ENCODE assay signal across 9 mouse cellular contexts in genomic region chr19:57274717-57275116, GRCm38 (mm10). TPM values are rescaled to one million over a fixed set of nuclear protein-coding genes. Genes with fewer than 3 reads are reported as not detected.
DNase-seq lines count a peak whose midpoint lies in the region; ATAC-seq and TF ChIP-seq lines count a peak whose summit lies in the region.
"Had no signal": no experiment of that assay in that cellular context is flagged by ENCODE, and none has a peak within 500 bp of the region (broad histone marks: within the 10 kb centered on the region; RNA-seq: fewer than 3 reads in every experiment).

No protein-coding gene starts in this region.

- no peak for TF ChIP-seq EP300 in heart, adult 2 months (IDR thresholded peaks at IDR 0.05; ENCODE audit: insufficient read depth, low read depth, low read length)

- peak in 1 of 2 experiments; percentile 55 for DNase-seq in heart, adult 2 months
- no peak for DNase-seq in heart, postnatal 36 days
- DNase-seq in cerebellum, adult 9-11 months = peak; percentile 74
- DNase-seq in hindbrain, postnatal 0 days (ENCODE audit: low spot score) = no peak
- no peak for DNase-seq in gastrocnemius, postnatal 25 days
- no peak for DNase-seq in gastrocnemius, adult 18-20 months (ENCODE audit: low spot score)

- no peaks in the 10 kb centered on the region for H3K9me3 ChIP-seq in hindbrain, postnatal 0 days (ENCODE audit: low read length)
- no peaks in the 10 kb centered on the region for H3K9me3 ChIP-seq in liver, embryonic 15.5 days (replicated peaks)
- H3K9me3 ChIP-seq in stomach, embryonic 15.5 days = no peaks in the 10 kb centered on the region
- H3K9me3 ChIP-seq: G1E had no signal

- H3K4me1 ChIP-seq in heart, adult 2 months (ENCODE audit: control insufficient read depth, insufficient read depth, low read length) = peaks cover 33% of the 10 kb centered on the region
- peaks cover 9% of the 10 kb centered on the region; the same call in 1 of the 2 replicates for H3K4me1 ChIP-seq in hindbrain, postnatal 0 days (ENCODE audit: insufficient read depth, low read length)
- H3K4me1 ChIP-seq in liver, embryonic 15.5 days (replicated peaks) = peaks cover 23% of the 10 kb centered on the region; the same call in 1 of the 2 replicates
- peaks cover 26% of the 10 kb centered on the region for H3K4me1 ChIP-seq in stomach, embryonic 15.5 days

- H3K4me2 ChIP-seq in hindbrain, postnatal 0 days (ENCODE audit: low read depth, low read length) = peak overlapping the region; percentile 43
- peak overlapping the region; percentile 40 for H3K4me2 ChIP-seq in liver, embryonic 15.5 days
- H3K4me2 ChIP-seq in stomach, embryonic 15.5 days = peak overlapping the region; percentile 45

- ATAC-seq in hindbrain, postnatal 0 days = no peak; the same call in 1 of the 2 replicates
- ATAC-seq in liver, embryonic 15.5 days (ENCODE audit: insufficient read depth) = peak; percentile 37; the same call in 1 of the 2 replicates
- peak; percentile 4; the same call in 1 of the 2 replicates for ATAC-seq in stomach, embryonic 15.5 days (ENCODE audit: insufficient read depth, low FRiP score, low read depth)

- H3K27ac ChIP-seq in heart, adult 2 months = peak overlapping the region; percentile 91
- no peak overlapping the region for H3K27ac ChIP-seq in hindbrain, postnatal 0 days
- peak overlapping the region; percentile 76 for H3K27ac ChIP-seq in liver, embryonic 15.5 days (replicated peaks)
- H3K27ac ChIP-seq in stomach, embryonic 15.5 days = peak overlapping the region; percentile 78

- intact Hi-C loops in heart, adult 2 months (cut with DNase I) = no loop called here
- intact Hi-C loops in heart, postnatal 36 days (cut with DNase I) = no loop called here

- H3K36me3 ChIP-seq in heart, adult 2 months (ENCODE audit: control insufficient read depth, insufficient read depth, low read length) = peaks cover 23% of the 10 kb centered on the region
- H3K36me3 ChIP-seq in hindbrain, postnatal 0 days (ENCODE audit: insufficient read depth, low read length) = no peaks in the 10 kb centered on the region
- no peaks in the 10 kb centered on the region for H3K36me3 ChIP-seq in liver, embryonic 15.5 days (replicated peaks)
- H3K36me3 ChIP-seq in stomach, embryonic 15.5 days = no peaks in the 10 kb centered on the region
- H3K36me3 ChIP-seq: G1E had no signal

- WGBS in heart, adult 2 months = 35% methylated on average over 6 of the region's 6 CpGs
- WGBS in hindbrain, postnatal 0 days = 20% methylated on average over 6 of the region's 6 CpGs
- WGBS in liver, embryonic 15.5 days (ENCODE audit: insufficient replicate concordance) = 39% methylated on average over 6 of the region's 6 CpGs
- WGBS in stomach, embryonic 15.5 days = 28% methylated on average over 6 of the region's 6 CpGs

- no peak for TF ChIP-seq CTCF in heart, adult 2 months (IDR thresholded peaks at IDR 0.05)
- no peak for TF ChIP-seq CTCF in hindbrain, postnatal 0 days (IDR thresholded peaks at IDR 0.05; ENCODE audit: low read depth)

- H3K4me3 ChIP-seq in heart, adult 2 months = peak overlapping the region; percentile 15; the same call in 1 of the 2 replicates
- 0 out of 2 replicates have a peak overlapping the region, but pooled peaks have one; percentile 0 for H3K4me3 ChIP-seq in hindbrain, postnatal 0 days (ENCODE audit: low read length)
- H3K4me3 ChIP-seq in liver, embryonic 15.5 days (replicated peaks) = no peak overlapping the region; the same call in 1 of the 2 replicates
- peak overlapping the region; percentile 13 for H3K4me3 ChIP-seq in stomach, embryonic 15.5 days (replicated peaks)

- TF ChIP-seq POLR2A in heart, adult 2 months (IDR thresholded peaks at IDR 0.05; ENCODE audit: insufficient read depth, low read depth, low read length) = no peak

- H3K27me3 ChIP-seq in heart, adult 2 months (ENCODE audit: control insufficient read depth, insufficient read depth, low read length) = no peaks in the 10 kb centered on the region
- H3K27me3 ChIP-seq in hindbrain, postnatal 0 days (ENCODE audit: insufficient read depth, low read length) = no peaks in the 10 kb centered on the region
- H3K27me3 ChIP-seq in liver, embryonic 15.5 days = no peaks in the 10 kb centered on the region
- H3K27me3 ChIP-seq in stomach, embryonic 15.5 days (replicated peaks) = no peaks in the 10 kb centered on the region

- peak overlapping the region; percentile 71 for H3K9ac ChIP-seq in heart, adult 2 months (ENCODE audit: low read depth, low read length)
- H3K9ac ChIP-seq in hindbrain, postnatal 0 days (replicated peaks; ENCODE audit: low read length) = no peak overlapping the region
- H3K9ac ChIP-seq in liver, embryonic 15.5 days = no peak overlapping the region
- no peak overlapping the region for H3K9ac ChIP-seq in stomach, embryonic 15.5 days

- peaks cover 2% of the 10 kb centered on the region; the same call in 1 of the 2 replicates for H3K79me2 ChIP-seq in heart, adult 2 months (replicated peaks; ENCODE audit: control insufficient read depth, insufficient read depth, low read length)

RNA-seq across cellular contexts. Expression of gene Ablim1, which starts 40.0 kb away (rescaled TPM):
- total RNA-seq in heart, adult 2 months (2021) = 100 to 1,000 TPM; 418 to 454 TPM
- 101 and 165 TPM in 2 replicates for polyA plus RNA-seq in heart, adult 2 months (2012; rRNA removed)
- 100 to 1,000 TPM; 423 to 468 TPM for total RNA-seq in heart, postnatal 36 days (2021)
- 71.7 and 110 TPM in 2 replicates for total RNA-seq in hindbrain, postnatal 0 days (2014; rRNA removed)
- polyA plus RNA-seq in hindbrain, postnatal 0 days (2015; fragmentation: Nextera tagmentation; extraction: Ambion mirVana) = 43.0 and 44.7 TPM in 2 replicates
- polyA plus RNA-seq in liver, embryonic 15.5 days (2015; fragmentation: Nextera tagmentation; extraction: Ambion mirVana) = 9.5 and 11.3 TPM in 2 replicates
- polyA plus RNA-seq in stomach, embryonic 15.5 days (2015; fragmentation: Nextera tagmentation; extraction: Ambion mirVana) = 41.0 and 41.2 TPM in 2 replicates
- 10 to 100 TPM; 37.6 to 41.4 TPM for total RNA-seq in gastrocnemius, postnatal 25 days (2021)
- total RNA-seq in gastrocnemius, adult 18-20 months (2021) = 10 to 100 TPM; 36.0 to 65.7 TPM
